Mouse (Mus musculus): ENCODE measurements around the gene Pde8a.

The Pde8a gene

DNA sequence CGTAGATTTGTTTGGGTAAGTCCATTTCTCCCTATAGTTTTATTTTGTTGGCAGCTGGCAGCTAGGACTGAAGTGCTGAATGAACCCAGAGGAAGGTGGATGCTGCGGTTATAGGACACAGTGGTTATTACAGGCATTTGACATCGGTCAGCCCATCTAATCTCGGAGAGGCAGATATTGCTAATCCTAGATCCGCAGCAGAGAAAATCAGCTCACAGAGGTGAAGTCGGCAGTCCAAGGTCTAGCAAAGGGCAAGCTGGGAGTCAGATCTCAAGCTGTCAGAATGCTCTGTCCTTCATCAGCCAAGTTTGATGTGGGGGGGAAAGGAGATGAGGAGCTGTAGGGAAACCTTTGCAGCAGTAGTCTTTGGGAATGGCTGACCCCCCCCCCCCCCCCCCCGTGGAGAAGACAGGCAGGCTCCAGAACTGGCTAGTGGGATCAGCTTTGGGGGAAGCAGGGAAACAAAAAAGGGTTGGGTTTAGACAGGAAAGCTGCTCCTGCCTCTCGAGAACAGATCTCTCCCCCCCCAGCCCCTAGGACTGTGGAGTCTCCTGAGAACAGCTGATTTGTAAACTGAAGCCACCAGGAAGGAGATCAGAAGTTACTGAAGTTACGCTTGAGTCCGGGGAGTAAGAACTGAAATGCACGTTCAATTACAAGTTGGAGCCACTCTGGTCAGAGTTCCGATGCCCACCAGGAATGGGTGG, 3.3 kb upstream of the Pde8a start:
- in situ Hi-C loops (cut with MboI, MseI), result loop anchor here (5.0 kb wide), 1 partner anchor 38 kb away; no protein-coding TSS in a partner anchor

DNA sequence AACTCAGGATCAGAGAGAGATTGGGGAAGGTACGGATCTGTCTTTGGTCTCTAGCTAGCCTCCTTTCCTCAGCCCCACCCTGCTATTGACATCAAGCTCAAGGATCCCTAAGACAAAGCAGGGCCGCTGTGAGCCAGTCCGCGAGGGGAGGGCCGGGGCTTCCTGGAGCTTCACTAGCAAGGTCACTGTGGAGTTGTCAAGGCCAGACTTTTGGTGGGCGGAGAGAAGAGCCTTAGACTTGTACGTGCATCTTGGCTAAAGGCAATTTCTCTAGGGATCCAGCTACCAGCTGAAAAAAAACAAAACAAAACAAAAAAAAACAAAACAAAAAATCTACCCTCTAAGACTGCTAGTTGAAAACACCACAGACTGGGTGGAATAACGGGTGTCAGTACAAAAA, 1.6 kb upstream of the Pde8a start:
- in situ Hi-C loops (cut with MboI, MseI), result no loop called here

DNA sequence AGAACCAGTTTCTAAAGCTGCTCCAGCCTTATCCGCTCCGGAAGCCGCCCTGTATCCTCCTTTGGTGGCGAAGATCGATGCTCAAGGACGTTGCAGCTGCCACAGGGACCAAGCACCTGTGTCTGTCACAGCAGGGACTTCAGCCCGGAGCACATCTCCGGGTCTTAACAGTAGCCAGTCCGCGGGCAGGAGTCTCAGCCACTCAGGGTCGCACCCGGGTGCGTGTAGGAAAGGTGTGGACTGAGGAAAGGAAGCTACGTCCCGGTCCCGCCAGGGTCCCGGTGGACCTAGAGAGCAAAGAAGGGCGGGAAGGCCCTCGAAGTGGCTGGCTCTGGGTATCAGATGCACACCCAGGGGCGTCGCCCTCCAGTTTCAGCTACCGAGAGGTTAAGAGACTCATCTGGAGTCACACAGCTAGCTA, 1.1 kb upstream of the Pde8a start:
- in situ Hi-C loops (cut with MboI, MseI), result no loop called here

DNA sequence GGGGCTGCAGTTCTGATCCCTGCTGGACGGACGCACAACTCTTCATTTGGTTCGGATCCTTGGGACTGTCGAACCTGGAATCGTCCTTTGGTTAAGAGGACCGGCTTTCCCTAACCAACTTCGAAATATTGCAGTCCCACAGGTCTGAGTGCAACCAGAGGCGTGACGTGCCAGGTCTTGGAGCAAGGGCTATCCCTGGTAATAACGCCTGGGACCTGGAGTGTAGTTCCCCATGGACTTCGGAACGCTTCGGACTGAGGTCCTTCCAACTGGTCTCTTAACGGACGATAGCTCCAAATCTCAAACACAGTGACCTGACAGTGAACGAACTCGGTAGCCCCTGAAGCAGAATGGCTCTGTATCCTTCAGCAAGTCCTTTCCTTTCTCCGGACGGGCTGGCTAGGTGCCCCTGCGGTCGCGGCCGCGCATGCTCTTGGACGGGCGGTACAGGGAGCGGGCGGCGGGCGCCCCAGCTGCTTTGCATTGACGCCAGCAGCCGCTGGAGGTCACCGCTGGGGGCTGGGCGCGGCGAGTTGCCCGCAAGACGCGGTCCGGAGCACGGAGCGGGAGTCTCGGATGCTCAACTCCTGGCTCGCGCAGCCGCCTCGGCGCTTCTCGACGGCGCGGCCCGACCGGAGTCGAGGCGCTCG, 574 bp upstream of the Pde8a start:
- in situ Hi-C loops (cut with MboI, MseI), result no loop called here

DNA sequence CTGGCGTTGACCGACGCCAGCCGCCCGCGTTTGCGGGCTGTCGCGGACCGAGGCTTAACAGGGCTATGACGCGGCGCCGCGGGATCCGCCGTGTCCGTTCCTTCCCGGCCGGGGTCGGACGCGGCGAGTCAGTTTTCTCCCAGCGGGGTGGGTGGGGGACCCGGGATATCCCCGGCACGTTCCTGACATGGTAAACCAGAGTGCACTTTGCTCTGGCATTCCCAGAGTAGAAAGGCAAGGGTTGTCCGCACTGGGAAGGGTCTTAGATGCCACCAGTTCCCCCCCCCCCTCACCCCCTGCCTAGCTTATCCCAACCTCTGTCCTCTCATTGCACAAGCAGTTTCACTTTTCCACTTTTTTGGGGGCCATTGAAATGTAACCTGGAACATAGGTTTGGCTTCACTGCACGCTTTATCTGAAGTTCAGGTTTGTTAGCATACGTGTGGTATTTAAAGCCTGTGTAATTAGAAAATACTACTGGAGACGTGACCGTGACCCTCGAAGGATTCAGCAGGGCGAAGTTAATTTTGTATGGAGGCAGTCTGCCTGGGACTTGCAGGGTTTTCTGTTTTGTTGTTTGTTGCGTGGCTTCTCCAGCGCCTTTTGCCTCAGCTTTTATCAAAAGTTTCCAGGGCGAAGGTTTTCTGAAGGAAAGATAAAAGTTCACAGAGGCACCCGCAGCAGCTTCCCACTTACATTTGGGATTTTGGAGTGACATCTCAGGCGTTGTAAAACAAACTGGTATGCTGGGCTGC, 934 bp downstream of the Pde8a start:
- in situ Hi-C loops (cut with MboI, MseI), result no loop called here

DNA sequence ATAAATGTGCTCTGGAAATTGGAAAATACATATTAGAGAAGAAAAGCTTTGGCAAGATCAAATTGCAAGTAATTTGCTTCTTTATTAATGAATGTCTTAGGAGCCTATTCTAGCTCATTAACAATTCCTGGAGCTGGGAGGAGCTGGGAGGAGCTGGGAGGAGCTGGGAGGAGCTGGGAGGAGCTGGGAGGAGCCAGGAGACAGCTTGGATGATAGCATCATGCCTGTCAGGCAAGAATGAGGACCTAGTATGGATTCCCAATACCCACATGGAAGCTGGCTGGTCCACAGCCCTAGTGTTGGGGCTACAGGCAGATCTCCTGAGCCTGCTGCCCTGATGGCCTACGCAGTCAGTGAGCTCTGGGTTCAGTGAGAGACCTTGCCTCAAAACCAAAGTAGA, 2.6 kb downstream of the Pde8a start:
- in situ Hi-C loops (cut with MboI, MseI), result no loop called here

DNA sequence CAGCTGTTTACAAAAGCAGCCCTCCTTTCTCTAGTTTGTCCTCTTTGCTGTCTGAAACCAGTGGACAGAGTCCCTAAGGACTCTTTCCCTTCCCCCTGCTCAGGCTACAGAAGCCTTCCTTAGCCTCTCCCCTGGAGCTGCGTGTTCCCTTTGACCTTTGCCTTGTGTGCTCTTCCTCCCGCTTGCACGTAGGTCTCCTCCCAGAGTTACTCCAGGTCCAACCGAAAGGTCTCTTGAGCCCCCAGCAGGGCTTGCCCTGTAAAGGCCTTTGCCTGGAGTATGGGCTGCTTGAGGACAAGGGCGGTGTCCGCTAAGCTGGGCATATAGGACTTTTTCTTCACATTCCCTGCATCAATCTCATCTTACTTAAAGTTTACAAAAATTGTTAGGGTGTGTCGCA, 5.9 kb downstream of the Pde8a start:
- in situ Hi-C loops (cut with MboI, MseI), result no loop called here

DNA sequence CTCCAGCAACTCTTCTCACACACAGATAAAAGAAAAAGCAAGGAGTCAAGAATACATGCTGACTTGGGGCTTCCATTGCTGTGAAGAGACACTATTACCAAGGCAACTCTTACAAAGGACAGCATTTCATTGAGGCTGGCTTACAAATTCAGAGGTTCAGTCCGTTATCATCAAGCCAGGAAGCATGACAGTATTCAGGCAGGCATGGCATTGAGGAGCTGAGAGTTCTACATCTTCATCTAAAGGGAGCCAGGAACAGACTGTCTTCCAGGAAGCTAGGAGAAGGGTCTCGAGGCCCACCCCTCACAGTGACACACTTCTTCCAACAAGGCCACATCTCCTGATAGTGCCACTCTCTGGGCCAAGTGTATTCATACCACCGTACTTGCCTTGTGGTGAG, 7.0 kb downstream of the Pde8a start:
- in situ Hi-C loops (cut with MboI, MseI), result no loop called here

DNA sequence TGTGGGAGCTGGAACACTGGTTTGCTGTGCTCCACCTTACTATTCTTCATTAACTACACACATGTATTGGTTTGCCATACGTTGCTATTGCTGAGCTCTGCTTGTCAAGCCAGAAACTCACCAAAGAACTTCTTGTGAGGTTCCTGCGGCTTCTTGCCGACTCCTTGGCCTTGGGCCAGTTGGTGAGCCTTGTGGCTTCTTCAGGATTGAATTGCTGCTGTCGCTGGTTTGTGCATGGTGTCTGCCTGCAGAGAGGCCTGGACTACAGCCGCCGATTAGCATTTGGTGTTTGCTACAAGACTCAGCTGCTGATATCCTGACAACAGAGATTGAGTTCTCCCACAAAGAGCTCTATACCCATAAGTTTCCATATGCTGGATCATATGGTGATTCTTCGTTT, 10.9 kb downstream of the Pde8a start:
- in situ Hi-C loops (cut with MboI, MseI), result no loop called here

DNA sequence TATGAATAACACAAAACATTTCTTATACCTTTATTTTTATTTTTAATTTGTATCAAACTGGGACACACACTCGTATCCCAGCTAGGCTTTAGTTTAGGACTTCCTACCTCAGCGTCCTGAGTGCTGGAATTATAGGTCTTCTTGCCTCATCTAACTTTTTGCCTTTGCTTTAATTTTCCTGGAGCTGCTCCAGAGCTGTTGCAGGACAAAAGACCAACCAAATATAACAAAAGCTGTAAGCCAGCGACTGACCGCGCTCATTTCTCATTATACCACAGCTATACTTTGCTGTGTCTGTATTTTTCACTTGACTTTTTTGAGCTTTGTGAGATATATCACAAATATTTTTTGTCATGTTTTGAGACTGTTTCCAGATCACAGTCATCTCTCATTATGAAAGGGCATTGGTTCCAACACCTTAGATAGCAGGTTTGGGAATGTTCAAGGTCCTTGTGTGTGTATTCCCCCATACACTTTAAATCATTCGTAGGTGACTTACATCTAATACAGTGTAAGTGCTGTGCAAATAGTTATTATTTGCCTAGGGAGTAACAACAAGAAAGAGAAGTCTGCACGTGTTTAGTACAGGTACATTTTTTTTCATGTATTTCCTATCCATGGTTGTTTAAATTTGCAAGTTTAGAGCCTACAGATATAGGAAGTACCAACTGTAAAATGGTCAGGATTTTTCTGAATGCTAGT, 16.8 kb downstream of the Pde8a start:
- in situ Hi-C loops (cut with MboI, MseI), result no loop called here

DNA sequence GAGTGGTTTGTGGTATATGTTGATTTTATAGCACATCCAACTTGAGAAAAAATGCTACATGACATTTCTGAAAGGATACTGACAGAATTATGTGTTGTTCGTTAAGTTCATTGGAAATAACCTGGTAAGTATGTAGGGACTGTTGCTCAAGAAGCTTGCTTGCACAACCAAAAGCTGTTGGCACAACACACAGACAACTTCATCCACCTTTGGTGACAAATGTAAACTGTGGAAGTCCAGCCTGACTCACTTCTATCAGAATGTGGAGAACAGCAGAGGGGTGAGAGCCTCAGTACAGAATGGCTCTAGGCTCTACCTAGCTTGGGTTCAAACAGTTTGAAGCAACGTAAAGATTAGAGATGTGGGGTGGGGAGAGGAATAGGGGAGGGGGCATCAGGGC, 19.3 kb downstream of the Pde8a start:
- in situ Hi-C loops (cut with MboI, MseI), result no loop called here

DNA sequence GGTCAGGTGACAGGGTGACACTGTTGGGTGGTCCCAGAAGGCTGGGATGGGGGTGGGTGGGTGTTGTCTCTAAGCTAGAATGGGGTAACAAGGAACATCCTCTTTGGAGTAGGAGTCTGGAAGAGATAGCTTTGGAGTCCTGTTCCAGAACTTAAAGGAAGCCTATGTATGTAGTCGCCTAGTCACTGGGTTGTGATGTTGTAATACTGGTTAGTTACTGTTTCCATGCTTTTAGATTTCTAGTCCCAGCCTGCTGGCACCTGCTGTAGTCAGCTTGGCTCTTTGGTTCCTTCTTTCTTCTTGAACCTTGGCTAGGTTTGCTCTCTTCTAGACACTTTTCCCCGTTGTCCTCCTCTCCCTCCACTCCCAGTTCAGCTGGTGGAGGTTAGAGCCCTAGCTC, 21.7 kb downstream of the Pde8a start:
- in situ Hi-C loops (cut with MboI, MseI), result no loop called here

DNA sequence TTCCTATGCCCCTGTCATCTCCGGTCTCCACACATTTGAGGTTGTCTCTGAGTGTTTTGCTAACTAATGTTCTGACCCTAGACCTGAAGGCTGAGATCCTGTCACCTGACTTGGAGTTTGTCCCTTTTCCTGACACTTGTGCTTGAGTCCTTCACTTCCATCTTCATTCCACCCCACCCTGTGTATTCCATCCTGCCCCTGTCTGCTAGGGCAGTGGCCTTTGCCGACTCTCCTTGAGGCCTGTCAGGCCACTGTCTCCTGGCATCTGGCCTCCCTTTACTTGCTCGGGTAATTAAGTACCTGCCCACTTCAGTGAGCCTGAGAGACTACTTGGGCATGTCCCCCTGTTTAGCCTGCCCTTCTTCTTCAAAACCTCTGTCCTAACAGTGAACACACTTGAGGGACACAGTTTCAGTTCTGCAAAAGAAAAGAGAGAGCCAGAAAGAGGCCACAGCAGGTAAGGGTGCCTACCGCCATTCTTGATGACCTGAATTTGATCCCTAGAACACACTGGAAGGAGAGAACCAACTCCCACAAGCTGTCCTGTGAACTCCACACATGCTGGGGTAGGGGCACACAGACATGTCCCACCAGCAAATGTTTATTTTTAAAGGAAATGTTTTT, 22.3 kb downstream of the Pde8a start:
- in situ Hi-C loops (cut with MboI, MseI), result no loop called here

DNA sequence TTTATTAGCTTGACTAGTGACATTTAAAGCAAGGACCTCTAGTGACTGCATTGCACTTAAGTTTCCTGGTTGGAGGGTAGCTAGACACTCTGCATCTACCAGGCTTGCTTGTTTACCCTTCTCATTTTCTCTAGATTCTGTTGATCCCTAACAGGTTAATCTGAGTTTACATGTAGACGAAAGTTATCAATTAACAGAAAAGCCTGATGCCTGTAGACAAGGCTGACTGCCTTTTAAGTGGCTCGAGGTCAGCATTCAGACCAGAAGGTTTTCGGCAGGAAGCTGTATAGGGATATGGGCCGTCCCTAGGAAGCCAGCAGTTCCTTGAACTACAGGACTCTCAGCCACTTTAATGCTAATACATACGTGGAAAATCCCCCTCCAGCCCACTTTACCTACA, 30.0 kb downstream of the Pde8a start:
- in situ Hi-C loops (cut with MboI, MseI), result no loop called here

DNA sequence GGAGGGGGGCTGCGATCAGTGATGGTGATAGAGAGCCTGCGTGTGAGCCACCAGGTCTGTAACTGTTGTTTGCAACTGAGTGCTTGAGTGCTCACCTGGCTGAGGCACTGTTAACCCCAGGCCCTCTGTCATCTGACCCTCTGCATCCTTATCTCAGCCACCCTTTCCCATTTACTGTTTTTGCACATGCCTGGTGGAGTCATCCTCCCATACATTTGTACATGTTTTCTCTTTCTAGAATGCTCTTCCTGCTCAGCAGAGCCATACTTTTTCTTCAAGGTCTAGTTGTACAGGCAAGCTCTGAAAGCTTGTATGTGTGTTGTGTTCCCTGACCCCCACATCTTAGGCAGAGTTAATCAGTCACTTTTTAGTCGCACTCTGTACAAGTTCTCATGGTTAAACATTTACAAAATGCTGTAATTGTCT, 36.5 kb downstream of the Pde8a start:
- in situ Hi-C loops (cut with MboI, MseI), result no loop called here

DNA sequence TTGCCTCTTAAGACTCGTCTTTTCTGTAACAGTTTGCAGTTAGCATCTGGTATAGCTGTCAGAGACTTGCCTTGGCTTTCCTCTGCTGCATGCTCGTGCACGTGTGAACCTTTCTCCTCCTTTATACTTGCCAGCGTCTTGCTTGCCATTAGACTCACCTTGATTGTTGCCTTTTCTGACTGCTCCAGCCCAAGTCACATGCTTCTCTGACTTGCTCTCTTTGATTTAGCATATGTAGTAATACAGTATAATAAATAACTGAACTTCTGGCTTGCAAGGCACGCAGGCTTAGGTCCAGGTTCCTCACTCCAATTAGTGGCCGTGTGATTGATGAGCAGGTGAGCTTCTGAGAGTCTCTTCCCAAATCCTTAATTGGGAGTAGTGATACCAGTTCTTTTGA, 37.2 kb downstream of the Pde8a start:
- in situ Hi-C loops (cut with MboI, MseI), result no loop called here

DNA sequence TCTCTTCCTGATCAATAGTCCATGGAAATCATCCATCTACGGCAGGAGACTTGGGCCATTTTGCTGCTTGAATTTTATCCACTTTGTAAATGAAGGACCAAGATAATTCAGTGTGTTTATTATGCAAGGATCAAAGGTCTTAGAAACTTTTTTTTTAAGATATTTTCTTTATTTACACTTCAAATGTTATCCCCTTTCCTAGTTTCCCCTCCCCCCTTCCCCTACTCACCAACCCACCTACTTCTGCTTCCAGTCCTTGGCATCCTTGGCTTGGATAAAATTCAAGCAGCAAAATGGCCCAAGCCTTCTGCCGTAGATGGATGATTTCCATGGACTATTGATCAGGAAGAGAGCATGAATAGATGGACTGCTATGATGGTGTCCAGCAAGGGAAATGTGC, 38.1 kb downstream of the Pde8a start:
- in situ Hi-C loops (cut with MboI, MseI), result no loop called here

DNA sequence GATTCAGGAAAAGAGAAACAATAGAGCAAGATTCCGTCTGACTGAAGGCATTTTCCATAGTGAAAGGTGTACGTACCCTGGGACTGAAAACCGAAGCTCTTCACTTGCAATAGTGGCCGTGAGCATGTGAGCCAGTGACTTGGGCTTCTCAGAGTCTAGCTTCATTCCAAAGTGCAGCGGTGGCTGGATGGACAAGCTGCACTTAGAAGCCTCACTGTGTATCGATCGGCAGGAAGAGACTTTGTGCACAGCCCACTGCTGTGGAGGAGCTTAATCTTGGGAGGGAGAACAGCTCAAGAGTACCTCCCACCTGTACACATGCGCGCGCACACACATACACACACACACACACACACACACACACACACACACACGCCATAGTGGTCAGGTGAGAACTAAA, 39.9 kb downstream of the Pde8a start:
- in situ Hi-C loops (cut with MboI, MseI), result no loop called here

DNA sequence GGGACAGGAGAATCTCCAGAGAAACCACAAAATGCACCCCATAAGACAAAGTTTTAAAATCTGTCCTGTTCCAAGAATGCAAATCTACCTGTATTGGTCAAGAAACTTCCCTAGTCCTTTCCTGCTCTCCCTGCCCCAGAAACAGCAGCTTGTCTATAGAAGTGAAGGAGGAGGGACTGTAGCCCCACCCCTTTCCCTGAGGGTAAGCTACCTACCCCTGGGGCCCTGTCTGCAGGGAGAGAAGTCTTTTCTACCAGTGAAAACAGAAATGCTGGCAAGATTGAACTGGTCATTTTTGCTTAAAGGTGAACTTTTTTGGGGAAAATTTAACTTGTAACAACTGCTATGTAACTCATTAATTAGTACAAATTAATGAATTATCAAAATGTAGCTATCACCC, 41.2 kb downstream of the Pde8a start:
- in situ Hi-C loops (cut with MboI, MseI), result no loop called here

DNA sequence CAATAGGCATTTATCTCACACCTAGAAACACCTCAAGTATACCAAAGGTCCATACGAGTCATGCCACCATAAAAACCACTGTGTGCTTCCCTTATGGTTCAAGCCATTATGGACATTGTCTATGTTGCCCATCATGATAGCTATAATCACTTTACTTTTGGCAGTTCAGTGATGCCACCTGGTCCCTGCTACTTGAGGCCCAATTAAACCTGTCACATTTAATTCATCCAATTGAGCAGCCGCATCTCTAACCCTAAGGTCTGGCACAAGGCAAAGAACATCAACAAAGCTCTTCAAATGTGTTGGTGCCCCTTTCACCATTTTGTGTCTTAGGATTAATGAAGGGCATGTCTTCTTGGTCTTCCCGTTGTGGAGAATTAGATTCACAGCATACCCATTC, 42.1 kb downstream of the Pde8a start:
- in situ Hi-C loops (cut with MboI, MseI), result no loop called here

DNA sequence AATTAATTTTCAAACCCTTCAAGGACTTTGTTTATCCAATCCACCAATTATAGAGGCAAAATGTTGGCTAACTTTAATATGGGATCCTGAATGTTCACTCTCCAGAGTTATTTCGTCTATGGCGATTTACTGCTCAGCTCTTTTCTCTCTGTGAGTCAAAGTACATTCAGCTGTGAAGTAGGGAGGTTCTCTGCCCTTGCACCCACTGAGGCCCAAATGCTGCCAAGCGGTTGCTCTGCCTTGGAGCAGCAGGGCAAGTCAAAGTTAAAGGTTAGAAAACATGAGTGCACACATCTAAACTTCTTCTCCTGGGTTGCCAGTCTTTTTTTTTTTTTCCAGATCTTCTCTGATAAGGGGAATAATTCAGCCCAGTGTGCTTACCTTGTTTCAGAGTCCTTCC, 43.4 kb downstream of the Pde8a start:
- in situ Hi-C loops (cut with MboI, MseI), result no loop called here

DNA sequence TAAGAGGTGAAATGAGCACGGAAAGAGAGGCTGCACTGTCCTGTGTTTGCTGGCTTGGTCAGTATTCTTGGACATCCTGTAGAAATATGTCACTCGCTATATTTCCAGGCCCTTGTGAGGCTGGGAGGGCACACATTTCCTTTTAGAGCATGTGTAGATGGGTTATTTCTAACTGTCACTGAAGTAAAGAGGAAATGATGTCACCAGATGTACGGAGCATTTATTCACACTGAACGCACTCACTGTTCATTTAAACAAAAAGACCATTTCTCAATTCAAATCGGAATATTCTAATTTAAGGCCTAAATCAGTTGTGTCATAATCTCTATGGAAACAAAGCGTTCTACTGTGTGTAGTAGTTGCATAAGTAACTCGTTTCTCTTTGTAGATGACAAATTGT, 48.2 kb downstream of the Pde8a start:
- in situ Hi-C loops (cut with MboI, MseI), result no loop called here

Data from regulatory T cell (primary cell).